Mouse (Mus musculus) embryo, embryonic 10 days (tissue): ENCODE results near the gene Psme2b.
"Not testable (repeated sequence)": the region's sequence is repeated elsewhere in the genome, so short reads cannot be mapped to it uniquely, and the experiment has no call there.

ENCODE experiments used
- DNase-seq: peaks from one replicate; pipeline ENCODE4 v3.0.0-alpha.2; 2015; ENCODE audit warnings: low spot score

Psme2b gene

GRCm38 (mm10) chr11:48900654-48901566 is 45.1 kb downstream of the Psme2b start:
- DNase-seq = not testable (repeated sequence)

GRCm38 (mm10) chr11:48898812-48899431 is 47.1 kb downstream of the Psme2b start:
- DNase-seq = no peak
